Mouse (Mus musculus): Measurements from ENCODE around the gene Lyrm9. TPM values are rescaled to one million over a fixed set of nuclear protein-coding genes. Genes with fewer than 3 reads are reported as not detected.

Gene Lyrm9
- polyA plus RNA-seq, 1 experiment from 2014 or later: 17.3 TPM

DNA sequence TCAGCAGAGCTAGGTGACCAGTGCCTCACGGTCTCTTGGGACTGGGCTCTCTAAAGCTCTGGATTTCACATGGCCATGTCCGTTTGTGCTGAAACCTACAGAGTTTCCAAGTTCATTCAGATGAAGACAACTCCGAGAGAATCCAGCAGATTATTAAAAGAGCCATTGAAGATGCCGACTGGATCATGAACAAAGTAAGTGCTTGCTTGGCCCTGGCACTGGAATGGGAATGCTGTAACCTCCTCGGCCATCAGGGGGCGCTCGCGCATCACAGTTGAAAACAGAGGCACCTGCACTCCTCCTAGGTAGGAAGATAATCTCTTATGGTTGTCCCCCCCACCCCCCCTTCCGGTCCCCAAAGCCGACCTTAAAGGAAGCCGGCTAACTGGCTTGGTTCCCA is 11.6 kb downstream of the Lyrm9 start:
- no peak overlapping the region for H3K4me3 ChIP-seq
- H3K36me3 ChIP-seq: 0 out of 2 replicates have a peak, but pooled peaks cover 6% of the 10 kb centered on the region
- no peak overlapping the region for H3K4me2 ChIP-seq
- H3K27ac ChIP-seq: no peak overlapping the region
- no peak overlapping the region for H3K9ac ChIP-seq
- no peaks in the 10 kb centered on the region for H3K9me3 ChIP-seq
- 12% methylated on average over 11 of the region's 11 CpGs for whole genome bisulfite sequencing
- peaks cover 12% of the 10 kb centered on the region for H3K4me1 ChIP-seq
- no peak for ATAC-seq (ENCODE audit: insufficient number of reproducible peaks, low FRiP score, low TSS enrichment, low read depth)
- H3K27me3 ChIP-seq: no peaks in the 10 kb centered on the region

DNA sequence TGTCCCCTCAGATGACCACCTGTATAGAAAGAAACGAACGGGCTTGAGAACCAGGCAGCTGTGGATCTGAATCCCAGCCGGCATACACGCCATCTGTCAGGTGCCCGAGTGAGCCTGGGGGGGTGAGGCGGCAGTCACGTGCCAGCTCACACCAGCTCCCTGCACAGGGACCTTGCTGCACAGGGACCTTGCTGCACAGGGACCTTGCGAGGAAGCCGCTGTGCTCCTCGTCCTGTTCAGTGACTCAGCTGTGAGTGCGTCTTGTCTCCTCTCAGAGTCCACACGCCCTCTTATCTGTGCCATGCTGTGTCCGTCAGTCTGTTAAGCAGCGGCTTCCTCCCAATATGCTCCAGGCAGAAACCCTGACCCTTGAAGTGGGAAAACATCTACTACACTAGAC is 13.1 kb downstream of the Lyrm9 start:
- 79% methylated on average over 14 of the region's 14 CpGs for WGBS
- no peak for ATAC-seq (ENCODE audit: insufficient number of reproducible peaks, low FRiP score, low TSS enrichment, low read depth)

DNA sequence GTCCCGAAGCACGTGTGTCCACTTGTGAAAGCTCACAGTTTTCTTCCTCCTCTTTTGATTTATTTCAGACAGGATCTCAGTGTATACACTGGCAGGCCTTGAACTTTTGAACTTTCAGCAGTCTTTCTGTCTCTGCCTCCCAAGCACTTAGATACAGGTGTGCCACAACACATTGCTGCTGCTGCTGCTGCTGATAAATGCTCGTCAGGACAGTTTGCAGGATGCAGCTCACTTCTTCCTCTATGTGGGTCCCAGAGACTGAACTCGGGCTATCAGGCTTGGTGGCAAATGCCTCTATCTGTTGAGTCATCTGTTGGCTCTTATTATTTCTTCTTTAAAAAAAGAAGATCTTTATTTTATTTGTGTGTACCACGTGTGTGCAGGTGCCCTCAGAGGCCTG is 13.8 kb downstream of the Lyrm9 start:
- Histone ChIP-seq H3K9me3 (no peaks in the 10 kb centered on the region), H3K27me3 (no peaks in the 10 kb centered on the region), H3K4me1 (peaks cover 8% of the 10 kb centered on the region; the same call in 1 of the 2 replicates), H3K4me2 (no peak overlapping the region), H3K36me3 (0 out of 2 replicates have a peak, but pooled peaks cover 6% of the 10 kb centered on the region), H3K4me3 (no peak overlapping the region), H3K9ac (no peak overlapping the region), H3K27ac (no peak overlapping the region)
- ATAC-seq (ENCODE audit: insufficient number of reproducible peaks, low FRiP score, low TSS enrichment, low read depth): no peak
- 73% methylated on average over 5 of the region's 5 CpGs for WGBS

More for the DNA sequence above, 13.1 kb downstream of the Lyrm9 start:
- 0 out of 2 replicates have a peak, but pooled peaks cover 6% of the 10 kb centered on the region for H3K36me3 ChIP-seq
- no peak overlapping the region for H3K27ac ChIP-seq
- H3K9ac ChIP-seq: no peak overlapping the region
- H3K27me3 ChIP-seq: no peaks in the 10 kb centered on the region
- no peak overlapping the region for H3K4me3 ChIP-seq
- no peak overlapping the region for H3K4me2 ChIP-seq
- H3K9me3 ChIP-seq: no peaks in the 10 kb centered on the region
- H3K4me1 ChIP-seq: peaks cover 8% of the 10 kb centered on the region; the same call in 1 of the 2 replicates

DNA sequence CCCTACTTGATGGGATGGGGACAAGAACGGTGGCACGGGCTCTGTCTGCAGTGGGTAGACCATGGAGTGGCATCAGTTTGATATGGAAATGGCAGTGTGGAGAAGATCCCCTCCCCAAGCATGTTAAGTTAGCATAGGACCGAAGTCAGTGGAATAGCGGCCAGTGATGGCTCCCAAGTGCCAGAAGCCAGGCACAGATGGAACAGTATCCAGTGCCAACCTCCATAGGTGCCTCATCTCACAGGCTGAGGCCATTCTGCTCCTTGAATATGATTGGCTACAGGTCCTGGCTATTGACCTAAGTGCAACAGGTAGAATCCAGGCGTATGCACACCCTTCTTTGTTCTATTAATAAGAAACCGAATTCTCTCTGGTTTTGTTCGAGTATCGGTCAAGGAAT is 15.6 kb downstream of the Lyrm9 start:
- Histone ChIP-seq H3K27ac (no peak overlapping the region), H3K4me3 (no peak overlapping the region), H3K4me2 (no peak overlapping the region), H3K4me1 (peaks cover 8% of the 10 kb centered on the region; the same call in 1 of the 2 replicates), H3K9ac (no peak overlapping the region), H3K9me3 (no peaks in the 10 kb centered on the region), H3K27me3 (no peaks in the 10 kb centered on the region), H3K36me3 (0 out of 2 replicates have a peak, but pooled peaks cover 6% of the 10 kb centered on the region)
- 90% methylated on average over 8 of the region's 8 CpGs for WGBS
- no peak for ATAC-seq (ENCODE audit: insufficient number of reproducible peaks, low FRiP score, low TSS enrichment, low read depth)

DNA sequence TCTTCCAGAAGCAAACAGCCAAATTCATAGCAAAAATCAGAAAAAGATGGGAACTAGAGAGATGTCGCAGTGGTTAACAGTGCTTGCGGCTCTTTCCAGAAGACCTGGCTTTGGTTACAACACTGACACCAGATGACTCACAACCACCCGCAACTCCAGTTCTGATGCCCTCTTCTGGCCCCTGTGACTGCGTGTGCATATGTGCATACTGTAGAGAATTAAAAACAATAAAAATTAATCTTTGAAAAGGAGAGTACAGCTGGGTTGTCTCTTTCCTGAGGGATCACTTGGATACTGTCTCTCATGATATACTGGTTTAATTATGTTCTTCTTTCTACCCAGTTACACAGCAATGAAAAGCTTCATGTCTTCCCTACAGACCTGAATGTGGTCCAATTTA is 20.2 kb downstream of the Lyrm9 start:
- H3K36me3 ChIP-seq: no peaks in the 10 kb centered on the region
- no peaks in the 10 kb centered on the region for H3K9me3 ChIP-seq
- ATAC-seq (ENCODE audit: insufficient number of reproducible peaks, low FRiP score, low TSS enrichment, low read depth): no peak
- no peak overlapping the region for H3K27ac ChIP-seq
- WGBS: 60% methylated on average over 4 of the region's 4 CpGs
- H3K4me2 ChIP-seq: no peak overlapping the region
- 0 out of 2 replicates have a peak, but pooled peaks cover 3% of the 10 kb centered on the region for H3K4me1 ChIP-seq
- no peak overlapping the region for H3K9ac ChIP-seq
- H3K27me3 ChIP-seq: no peaks in the 10 kb centered on the region
- no peak overlapping the region for H3K4me3 ChIP-seq

DNA sequence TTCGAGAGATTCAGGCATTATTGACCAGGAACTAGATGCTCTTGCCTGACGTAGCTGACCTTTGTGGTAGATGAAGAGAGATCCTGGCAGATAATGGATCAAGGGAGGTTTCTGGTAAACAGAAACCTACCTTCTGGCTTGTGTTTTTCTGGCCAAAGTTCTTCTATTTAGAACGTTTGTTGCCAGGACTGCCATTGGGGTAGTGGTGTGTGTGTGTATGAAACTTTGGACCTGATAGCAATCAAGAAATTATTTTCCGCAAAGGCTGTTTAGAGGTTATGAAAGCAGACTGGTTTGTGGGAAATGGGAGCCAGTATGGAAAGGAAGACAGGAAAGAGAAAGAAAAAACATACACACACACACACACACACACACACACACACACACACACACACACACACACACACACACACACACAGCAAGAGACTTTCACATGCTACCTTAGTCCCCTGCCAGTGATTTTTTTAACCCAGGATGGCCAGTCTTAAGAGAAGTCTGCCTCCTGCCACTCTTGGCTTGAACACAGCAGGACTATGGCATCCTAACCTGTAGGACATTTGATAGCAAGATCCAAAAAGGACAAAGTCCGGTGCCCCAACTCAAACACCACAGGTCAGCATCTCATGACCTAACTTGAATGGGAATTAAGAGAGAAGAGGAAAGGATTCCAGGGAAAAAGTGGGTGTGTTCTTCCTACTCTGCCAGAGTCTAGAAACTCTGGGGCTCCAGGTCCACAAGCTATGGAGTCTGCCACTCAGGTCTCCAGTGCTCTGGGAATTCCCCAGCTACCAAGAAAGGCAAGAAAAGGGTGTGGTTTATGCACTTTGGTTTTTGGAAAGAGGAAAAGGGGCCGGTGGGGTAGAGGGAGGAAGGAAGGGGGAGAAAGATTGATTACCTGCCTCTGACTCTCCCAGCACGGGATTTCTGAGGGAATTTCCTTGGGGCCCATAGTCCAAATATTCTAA is 21.8 kb downstream of the Lyrm9 start:
- no peaks in the 10 kb centered on the region for H3K9me3 ChIP-seq
- no peak overlapping the region for H3K4me3 ChIP-seq
- no peak overlapping the region for H3K9ac ChIP-seq
- no peak overlapping the region for H3K4me2 ChIP-seq
- no peak overlapping the region for H3K27ac ChIP-seq
- H3K27me3 ChIP-seq: no peaks in the 10 kb centered on the region
- 0 out of 2 replicates have a peak, but pooled peaks cover 3% of the 10 kb centered on the region for H3K4me1 ChIP-seq
- no peaks in the 10 kb centered on the region for H3K36me3 ChIP-seq
- 62% methylated on average over 7 of the region's 7 CpGs for WGBS
- no peak for ATAC-seq (ENCODE audit: insufficient number of reproducible peaks, low FRiP score, low TSS enrichment, low read depth)

DNA sequence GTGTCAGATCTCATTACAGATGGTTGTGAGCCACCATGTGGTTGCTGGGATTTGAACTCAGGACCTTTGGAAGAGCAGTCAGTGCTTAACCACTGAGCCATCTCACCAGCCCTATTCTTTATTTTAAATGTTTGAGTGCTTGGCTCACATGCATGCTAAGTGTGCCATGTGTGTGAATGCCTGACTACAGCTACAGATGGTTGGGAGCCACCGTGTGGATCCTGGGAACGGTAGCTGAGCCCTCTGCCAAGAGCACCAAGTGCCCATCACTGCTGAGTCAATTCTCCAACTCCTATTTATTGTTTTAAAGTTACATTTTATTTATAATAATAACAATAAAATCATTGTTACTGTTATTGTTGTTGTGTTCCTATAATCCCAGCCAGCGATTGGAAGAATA is 23.5 kb downstream of the Lyrm9 start:
- no peak for ATAC-seq (ENCODE audit: insufficient number of reproducible peaks, low FRiP score, low TSS enrichment, low read depth)
- H3K4me1 ChIP-seq: 0 out of 2 replicates have a peak, but pooled peaks cover 3% of the 10 kb centered on the region
- H3K4me2 ChIP-seq: no peak overlapping the region
- H3K4me3 ChIP-seq: no peak overlapping the region
- no peaks in the 10 kb centered on the region for H3K9me3 ChIP-seq
- H3K27ac ChIP-seq: no peak overlapping the region
- 88% methylated on average over 3 of the region's 3 CpGs for WGBS
- no peaks in the 10 kb centered on the region for H3K27me3 ChIP-seq
- no peaks in the 10 kb centered on the region for H3K36me3 ChIP-seq
- no peak overlapping the region for H3K9ac ChIP-seq

DNA sequence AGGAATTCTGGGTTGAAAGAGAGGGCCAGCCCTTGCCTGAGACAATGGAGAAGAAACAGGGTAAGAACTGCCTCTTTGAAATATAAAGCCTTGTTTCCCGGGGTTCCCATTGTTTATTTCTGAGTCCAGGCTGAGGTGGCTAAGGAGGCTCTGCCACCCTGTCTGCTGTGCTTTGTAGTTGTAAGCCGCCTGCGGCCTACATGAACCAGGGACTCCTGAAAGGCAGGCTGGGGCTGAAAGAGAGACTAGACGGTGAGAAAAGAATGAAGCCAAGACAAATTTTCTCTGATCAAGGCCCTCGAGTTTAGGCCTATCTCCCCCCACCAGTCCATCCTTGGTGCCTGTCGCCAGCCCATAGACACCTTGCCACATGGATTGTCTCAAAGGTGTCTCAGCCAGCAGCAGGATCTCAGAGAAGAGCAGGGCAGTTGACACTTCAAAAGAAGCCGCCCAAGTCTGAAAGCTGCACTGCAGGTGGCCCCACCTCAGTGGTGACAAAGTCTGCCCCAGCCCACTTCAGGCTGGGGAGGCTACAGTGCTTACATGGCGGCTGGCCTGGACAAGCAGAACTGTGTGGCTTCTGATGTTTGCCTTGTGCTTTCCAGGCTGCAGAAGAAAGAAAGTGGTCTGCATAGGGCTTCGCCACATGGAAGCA is 25.0 kb downstream of the Lyrm9 start:
- H3K4me2 ChIP-seq: no peak overlapping the region
- no peak for ATAC-seq (ENCODE audit: insufficient number of reproducible peaks, low FRiP score, low TSS enrichment, low read depth)
- no peaks in the 10 kb centered on the region for H3K36me3 ChIP-seq
- H3K9me3 ChIP-seq: no peaks in the 10 kb centered on the region
- H3K9ac ChIP-seq: no peak overlapping the region
- H3K4me3 ChIP-seq: no peak overlapping the region
- H3K4me1 ChIP-seq: 0 out of 2 replicates have a peak, but pooled peaks cover 3% of the 10 kb centered on the region
- no peaks in the 10 kb centered on the region for H3K27me3 ChIP-seq
- 42% methylated on average over 9 of the region's 9 CpGs for WGBS
- H3K27ac ChIP-seq: no peak overlapping the region

DNA sequence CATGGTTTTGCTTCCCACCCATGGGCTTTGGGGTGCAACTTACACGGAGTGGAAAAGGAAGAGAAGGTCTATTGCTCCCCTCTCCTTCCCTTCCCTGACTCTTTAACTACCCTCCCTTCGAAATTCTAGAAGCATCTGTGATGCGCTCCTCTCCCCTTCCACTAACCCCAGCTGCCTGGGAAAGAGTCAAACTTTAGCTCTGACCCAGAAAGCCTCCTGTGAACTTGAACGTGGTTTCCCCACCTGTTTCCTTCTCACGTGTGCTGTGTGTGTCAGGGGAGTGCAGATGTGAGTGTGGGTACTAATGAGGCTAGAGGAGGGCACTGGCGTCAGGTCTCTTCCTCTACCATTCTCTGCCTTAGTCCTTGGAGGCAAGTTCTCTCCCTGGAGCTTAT is 25.5 kb downstream of the Lyrm9 start:
- Histone ChIP-seq H3K27me3 (no peaks in the 10 kb centered on the region), H3K27ac (no peak overlapping the region), H3K4me1 (0 out of 2 replicates have a peak, but pooled peaks cover 3% of the 10 kb centered on the region), H3K9me3 (no peaks in the 10 kb centered on the region), H3K36me3 (no peaks in the 10 kb centered on the region), H3K4me3 (no peak overlapping the region), H3K4me2 (no peak overlapping the region), H3K9ac (no peak overlapping the region)
- WGBS: 51% methylated on average over 6 of the region's 6 CpGs
- no peak for ATAC-seq (ENCODE audit: insufficient number of reproducible peaks, low FRiP score, low TSS enrichment, low read depth)

DNA sequence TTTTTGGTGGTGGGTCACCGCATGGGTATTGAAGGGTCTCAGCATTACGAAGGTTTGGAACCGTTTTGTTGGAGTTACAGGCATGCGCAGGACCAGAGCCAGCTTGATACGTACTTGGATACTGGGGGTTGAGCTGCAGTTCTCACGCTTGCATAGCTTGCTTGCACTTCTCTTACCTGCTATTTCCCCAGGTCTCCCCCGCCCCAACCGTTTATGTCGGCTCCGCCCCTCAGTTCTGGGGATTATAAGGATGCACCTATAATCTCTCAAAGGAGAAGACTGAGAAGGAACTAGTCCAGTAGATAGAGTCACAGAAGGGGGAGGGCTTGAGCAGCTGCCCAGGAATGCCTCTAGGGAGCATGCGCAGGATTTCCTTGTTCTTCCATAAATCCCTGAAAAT is 26.1 kb downstream of the Lyrm9 start:
- Histone ChIP-seq H3K9me3 (no peaks in the 10 kb centered on the region), H3K27me3 (no peaks in the 10 kb centered on the region), H3K36me3 (no peaks in the 10 kb centered on the region), H3K9ac (no peak overlapping the region), H3K27ac (no peak overlapping the region), H3K4me1 (0 out of 2 replicates have a peak, but pooled peaks cover 3% of the 10 kb centered on the region), H3K4me3 (no peak overlapping the region), H3K4me2 (no peak overlapping the region)
- no peak for ATAC-seq (ENCODE audit: insufficient number of reproducible peaks, low FRiP score, low TSS enrichment, low read depth)
- WGBS: 76% methylated on average over 11 of the region's 11 CpGs

DNA sequence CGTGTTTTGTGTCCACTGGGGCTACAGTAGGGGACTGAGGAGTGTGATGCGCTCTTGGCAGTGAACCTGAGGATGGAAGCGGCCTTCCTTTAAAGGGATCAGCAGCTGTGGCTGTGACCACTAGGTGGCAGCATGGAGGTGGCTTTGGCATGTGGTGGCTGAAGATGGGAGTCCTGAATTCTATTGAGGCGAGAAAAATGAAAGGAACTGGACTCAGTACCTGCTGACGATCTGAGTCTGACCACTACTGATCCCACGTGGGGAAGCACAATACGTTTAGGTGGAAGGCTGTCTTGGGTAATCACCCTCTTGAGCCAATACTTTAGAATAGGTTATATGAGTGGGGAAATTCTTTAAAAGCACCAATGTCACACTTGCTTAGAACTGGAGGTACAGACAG is 29.9 kb downstream of the Lyrm9 start:
- Histone ChIP-seq H3K36me3 (no peaks in the 10 kb centered on the region), H3K4me3 (no peak overlapping the region), H3K4me2 (no peak overlapping the region), H3K27ac (no peak overlapping the region), H3K27me3 (no peaks in the 10 kb centered on the region), H3K9me3 (no peaks in the 10 kb centered on the region), H3K9ac (no peak overlapping the region), H3K4me1 (no peaks in the 10 kb centered on the region)
- WGBS: 12% methylated on average over 7 of the region's 7 CpGs
- ATAC-seq (ENCODE audit: insufficient number of reproducible peaks, low FRiP score, low TSS enrichment, low read depth): no peak

DNA sequence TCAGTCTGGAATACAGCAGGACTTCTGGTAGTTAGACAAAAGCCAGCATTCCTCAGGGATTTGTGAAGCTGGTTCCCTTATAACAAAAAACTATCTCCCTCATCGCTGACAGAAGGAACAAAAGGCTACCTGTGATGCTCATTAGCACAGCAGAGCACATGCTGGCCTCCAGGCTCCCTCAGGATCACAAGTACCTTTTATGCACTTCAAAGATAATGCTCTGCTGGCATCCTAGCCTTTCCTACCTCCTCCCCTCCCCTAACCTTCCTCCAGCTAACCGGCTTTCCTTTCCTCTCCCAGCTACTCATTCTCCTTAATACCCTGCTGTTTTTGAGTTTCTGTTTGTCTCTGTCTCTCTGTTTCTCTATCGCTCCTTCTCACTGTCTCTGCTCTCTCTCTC is 31.2 kb downstream of the Lyrm9 start:
- H3K27me3 ChIP-seq: no peaks in the 10 kb centered on the region

More for the DNA sequence above, 31.2 kb downstream of the Lyrm9 start:
- Histone ChIP-seq H3K4me3 (no peak overlapping the region), H3K4me2 (no peak overlapping the region), H3K27ac (no peak overlapping the region), H3K36me3 (no peaks in the 10 kb centered on the region), H3K4me1 (no peaks in the 10 kb centered on the region), H3K9me3 (no peaks in the 10 kb centered on the region), H3K9ac (no peak overlapping the region)
- ATAC-seq (ENCODE audit: insufficient number of reproducible peaks, low FRiP score, low TSS enrichment, low read depth): no peak
- 18% methylated on average over 3 of the region's 3 CpGs for WGBS

Data from limb, embryonic 15.5 days (tissue).